Mouse (Mus musculus) granulocyte monocyte progenitor cell, adult 5-6 weeks (primary cell): ENCODE data around the gene Slc26a10. TPM values are rescaled to one million over a fixed set of nuclear protein-coding genes. Genes with fewer than 3 reads are reported as not detected.

Experiments used
- ATAC-seq: replicated peaks from 2 replicates; pipeline ENCODE4 v1.8.0; 2016; ENCODE audit warnings: mild to moderate bottlenecking, moderate TSS enrichment, inconsistent platforms; ENCODE audit not compliant: poor library complexity, severe bottlenecking
- total RNA-seq, 2 experiments: library from RNA; stranded (forward) in 1 of 2; stranded (reverse) in 1 of 2; fragments of 200-712, 200-1000 nt in 1 of 2; fragments of >200 nt in 1 of 2; fragmentation: Nextera tagmentation in 1 of 2; gene quantifications; 2 replicates each; pipeline ENCODE4 v1.2.3; 2014 to 2017

Slc26a10 gene
- 0.15 TPM in 1 of 2 replicates, not detected in the other for total RNA-seq (2014; fragmentation: Nextera tagmentation)
- 0.26 and 0.88 TPM in 2 replicates for total RNA-seq (2017)

DNA sequence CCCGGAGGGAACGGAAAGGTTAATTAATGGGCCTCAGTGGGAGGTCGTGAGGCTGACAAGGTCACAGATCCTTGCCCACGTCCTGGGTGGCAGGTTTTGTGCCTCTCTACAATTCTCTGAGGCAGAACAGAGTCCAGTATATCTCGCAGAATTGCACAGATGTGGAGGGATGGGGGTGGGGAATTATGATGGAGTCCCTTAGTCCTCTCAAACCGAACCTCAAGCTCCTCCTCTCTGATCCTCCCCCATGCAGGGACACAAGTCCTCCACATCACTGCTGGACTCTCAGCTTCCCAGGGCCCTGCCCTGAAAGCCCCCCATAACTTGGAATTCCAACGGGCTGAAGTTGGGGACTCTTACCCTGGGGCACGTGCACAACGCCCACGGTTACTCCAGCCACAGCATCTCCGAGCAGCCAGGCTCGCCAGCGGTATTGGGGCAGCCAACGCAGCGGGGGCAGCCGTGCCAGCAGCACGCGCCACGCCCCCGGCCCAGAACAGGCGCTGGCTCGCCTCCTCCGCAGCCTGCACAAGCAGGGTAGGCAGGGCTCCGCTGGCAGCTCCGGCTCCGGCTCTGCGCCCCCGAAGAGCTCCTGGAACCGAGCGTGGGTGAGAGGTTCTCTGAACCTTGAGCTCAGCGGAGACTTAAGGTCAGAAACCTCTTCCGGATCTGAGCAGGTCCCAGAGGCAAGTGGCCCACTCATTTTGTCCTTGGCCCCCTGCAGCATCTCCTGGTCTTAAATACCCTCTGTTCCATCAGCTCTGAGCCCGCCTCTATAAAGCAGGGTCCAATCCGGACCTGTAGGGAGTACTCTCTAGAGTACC, at the start of gene Slc26a10:
Gene Slc26a10, minus strand, starts transcription at position 775 of the 824 bp plus-strand sequence.
- 0 out of 2 replicates have a peak, but pooled peaks have one; percentile 3 for ATAC-seq

DNA sequence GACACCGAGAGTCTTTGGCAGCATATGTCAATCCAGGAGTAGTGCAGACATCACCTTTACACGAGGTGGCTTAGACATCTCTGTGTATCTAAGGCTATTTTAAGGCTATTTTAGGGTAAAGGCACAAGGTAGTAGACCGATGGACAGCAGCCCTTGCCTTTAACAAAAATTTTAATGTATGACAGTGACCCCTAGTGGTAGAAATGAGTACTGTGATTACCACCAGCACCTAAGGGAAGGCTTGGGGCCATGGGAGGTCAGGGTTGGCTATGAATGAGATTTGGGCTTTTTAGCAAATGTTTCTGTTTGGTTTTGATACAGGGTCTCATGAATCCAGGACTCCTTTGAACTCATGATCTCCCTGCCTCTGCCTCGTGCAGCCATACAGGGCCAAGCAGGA, 48.5 kb upstream of the Slc26a10 start:
- peak; percentile 26; the same call in 1 of the 2 replicates for ATAC-seq

DNA sequence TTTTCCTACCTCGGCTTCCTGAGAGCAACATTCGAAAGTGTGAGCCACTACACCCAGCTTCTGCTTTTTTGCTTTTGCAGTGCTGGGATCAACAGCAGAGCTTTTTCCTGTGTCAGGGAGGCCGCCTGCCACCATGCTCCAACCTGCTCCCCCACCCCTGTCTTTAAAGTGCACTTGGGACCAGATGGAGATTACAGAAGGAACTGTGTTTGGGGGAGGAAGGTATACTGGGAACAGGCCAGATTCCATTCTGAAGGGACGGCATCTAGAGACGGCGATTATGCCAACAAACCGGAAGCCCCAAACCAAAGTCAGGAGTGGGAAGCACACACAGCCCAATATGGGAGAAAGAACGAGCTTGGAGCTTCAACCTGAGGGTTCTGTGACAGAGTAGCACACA, 46.7 kb upstream of the Slc26a10 start:
- peak; percentile 39 for ATAC-seq

DNA sequence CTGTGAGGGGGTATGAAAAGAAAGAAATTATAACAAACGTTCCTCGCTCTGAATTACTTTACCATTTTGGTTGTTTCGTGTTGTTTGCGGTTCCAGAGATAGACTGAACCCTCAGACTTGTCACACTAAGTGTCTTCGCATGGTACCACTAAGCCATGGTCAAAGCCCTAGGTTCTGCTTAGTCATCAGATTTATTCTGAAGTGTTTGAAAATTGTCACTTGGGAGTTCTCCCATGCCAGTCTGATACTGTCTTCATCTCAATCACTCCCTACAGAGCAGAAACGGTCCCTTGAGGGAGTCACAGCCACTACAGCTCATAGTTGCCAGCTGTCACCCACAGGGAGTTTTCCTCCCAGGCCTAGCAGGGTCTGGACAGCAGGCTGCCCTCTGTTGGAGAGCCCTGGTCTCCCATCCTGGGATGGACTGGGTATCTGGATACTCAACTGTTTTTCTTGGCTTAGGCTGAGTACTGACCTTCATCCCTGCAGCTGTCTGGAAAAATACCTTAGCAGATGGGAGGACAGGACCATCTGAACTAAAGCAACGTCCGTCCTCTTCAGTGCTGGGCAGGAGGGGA, 46.0 kb upstream of the Slc26a10 start:
- no peak for ATAC-seq

DNA sequence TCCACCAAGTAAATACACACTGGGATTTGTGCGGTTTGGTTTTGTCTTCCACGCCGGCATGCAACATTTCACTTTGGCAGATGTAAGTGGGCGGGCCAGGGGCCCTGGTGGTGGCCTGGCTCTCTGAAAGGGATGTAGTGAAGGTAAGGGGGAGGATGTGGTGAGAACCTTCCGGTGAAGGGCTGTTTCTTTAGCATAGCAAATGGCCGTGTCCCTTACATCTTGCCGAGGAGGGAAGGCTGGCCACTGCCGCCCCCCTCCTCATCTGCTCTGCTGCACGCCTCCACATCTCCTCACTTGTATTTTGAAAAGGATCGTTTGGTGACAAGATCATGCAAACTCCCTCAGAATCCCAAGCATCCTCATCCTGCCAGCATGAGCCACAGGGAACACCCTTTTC, 45.3 kb upstream of the Slc26a10 start:
- peak; percentile 53 for ATAC-seq

DNA sequence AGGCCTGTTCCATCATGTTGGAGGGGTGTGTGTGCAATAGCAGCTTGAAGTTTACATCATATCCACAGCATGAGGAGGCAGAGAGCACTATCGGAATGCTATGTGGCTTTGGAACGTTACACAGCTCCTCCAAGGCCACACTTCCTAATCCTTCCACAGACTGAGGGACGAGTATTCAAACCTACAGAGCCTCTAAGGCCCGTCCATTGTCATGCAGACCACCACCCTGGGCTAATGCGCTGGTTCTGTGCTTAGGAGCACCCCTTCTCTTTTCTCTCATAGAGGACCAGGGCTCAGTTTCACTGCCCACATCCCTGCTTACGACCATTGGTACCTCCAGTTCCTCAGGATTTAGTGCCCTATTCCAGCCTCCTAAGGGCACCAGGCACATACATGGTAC, 44.8 kb upstream of the Slc26a10 start:
- no peak for ATAC-seq

DNA sequence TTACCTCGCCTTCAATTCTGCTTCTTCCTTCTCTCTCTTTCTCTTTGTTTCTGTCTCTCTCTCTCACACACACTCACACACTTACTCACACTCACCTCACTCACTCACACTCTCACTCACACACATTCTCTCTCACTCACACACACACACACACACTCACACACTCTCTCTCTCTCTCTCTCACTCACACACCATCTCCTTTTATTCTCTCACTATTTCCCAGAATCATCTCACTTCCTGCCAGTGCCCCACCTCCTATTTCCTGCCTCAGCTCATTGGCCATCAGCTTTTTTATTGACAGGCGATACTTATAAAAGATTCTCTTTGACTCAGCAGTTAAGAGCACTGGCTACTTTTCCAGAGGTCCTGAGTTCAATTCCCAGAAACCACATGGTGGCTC, 37.9 kb upstream of the Slc26a10 start:
- ATAC-seq: no peak

DNA sequence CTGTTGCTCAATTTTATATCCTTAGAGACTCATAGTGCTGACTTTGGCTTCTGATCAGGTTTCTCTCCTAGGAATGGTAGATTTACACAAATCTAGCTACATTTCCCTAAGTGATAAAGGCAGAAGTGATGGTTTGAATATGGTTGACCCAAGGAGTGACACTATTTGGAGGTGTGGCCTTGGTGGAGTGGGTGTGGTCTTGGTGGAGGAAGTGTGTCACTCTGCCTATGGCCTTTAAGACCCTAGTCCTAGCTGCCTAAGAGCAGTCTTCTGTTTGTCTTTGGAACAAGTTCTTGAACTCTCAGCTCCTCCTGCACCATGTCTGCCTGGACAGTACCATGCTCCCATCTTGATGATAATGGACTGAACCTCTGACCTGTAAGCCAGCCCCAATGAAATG, 36.7 kb upstream of the Slc26a10 start:
- ATAC-seq: peak; percentile 66

DNA sequence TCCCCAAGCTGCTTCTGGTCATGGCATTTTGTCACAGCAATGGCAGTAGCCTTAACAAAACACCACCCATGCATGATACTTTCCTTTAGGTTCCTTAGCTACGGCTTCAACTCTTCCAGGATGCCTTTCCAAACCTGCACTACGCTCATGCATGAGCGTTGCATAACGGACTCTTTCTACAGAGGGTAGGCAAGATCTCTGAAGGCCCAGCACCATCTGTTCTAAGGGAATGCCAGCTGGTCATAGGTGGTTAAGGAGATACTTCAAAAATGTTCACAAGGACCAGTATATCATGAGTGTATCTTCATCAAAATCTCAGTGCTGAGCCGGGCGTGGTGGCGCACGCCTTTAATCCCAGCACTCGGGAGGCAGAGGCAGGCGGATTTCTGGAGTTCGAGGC, 36.0 kb upstream of the Slc26a10 start:
- no peak for ATAC-seq

DNA sequence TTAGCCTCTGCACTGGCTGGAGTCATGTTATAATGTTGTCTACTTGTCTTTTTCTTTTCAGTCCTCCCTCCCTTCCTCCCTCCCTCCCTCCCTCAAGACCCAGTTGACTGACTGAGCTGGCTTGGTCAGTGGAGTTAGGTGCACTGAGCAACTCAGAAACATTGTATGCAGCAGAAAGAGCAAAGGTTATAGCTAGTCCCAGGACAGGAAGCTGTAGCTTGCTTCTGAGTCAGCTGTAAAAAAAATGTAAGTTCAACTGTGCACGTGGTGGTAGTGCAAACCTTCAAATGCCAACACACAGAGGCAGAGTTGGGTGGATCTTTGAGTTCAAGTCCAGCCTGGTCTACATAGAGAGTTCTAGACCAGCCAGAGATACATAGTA, 34.0 kb upstream of the Slc26a10 start:
- no peak for ATAC-seq

DNA sequence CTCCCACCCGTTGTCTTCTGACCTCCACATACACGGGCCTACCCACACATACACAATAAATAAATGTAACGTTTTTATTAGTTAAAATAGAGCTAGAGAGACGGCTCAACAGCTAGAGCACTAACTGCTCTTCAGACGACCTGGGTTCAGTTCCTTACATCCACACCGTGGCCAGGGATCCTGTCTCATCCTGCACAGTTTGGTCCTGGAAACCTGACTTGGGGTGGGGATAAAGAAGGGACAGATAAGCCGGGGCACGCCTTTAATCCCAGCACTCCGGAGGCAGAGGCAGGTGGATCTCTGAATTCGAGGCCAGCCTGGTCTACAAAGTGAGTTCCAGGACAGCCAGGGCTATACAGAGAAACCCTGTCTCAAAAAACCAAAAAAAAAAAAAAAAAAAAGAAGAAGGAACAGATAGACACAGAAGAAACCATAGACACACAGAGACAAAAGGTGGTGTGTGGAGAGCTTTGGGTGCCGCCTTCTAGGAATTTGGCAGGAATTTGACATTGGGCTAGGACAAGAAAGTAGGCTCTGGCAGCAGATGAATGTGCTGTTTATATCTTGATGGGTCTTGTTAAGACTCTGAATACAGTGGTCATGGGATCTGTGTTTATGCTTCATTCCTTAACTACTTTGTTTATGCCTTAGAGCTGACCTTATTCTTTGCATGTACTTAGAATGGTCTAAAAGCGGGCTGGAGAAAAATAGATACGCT, 33.4 kb upstream of the Slc26a10 start:
- no peak for ATAC-seq

DNA sequence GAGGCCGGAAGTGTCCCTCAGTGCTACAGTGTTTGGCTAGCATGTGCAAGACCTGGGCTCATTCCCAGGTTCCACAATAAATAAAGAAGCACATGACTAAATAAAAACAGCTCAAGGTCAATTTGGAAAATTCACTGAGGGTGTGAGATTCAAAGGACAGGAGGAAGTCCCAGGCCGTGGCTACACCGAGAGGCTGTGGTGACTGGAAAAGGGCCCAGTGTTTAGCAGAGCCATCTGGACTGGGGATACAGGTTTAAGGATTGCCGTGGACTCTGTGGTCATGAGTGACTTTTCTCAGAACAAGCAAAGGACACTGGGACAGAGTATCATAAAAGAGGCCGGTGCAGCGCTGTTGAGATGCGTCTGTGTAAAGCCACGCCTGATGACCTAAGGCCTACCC, 32.8 kb upstream of the Slc26a10 start:
- ATAC-seq: no peak

DNA sequence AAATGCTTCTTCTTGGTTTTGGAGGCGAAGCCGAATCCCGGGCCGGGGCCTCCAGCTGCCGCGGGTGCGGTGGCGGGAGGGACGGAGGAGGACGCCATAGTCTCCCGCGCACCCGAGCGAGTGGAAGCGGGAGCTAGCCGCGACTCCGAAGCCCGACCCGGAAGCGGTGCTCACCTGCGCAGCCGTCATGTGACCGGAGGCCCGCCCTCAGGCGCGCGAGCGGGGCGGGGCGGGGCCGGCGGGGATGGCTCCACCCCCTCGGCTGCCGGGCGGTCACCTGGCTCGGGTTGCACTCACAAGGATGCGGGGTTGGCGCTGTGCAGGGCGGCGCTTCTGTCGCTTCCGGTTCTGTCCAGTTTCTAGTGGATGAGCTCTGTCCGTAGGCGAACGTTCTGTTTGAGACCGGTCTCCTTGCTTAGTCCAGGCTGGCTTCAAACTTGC, 31.0 kb upstream of the Slc26a10 start, which contains the start of gene Pip4k2c:
Gene Pip4k2c, minus strand, starts transcription at position 172 of the 441 bp plus-strand sequence.
- peak; percentile 91 for ATAC-seq

DNA sequence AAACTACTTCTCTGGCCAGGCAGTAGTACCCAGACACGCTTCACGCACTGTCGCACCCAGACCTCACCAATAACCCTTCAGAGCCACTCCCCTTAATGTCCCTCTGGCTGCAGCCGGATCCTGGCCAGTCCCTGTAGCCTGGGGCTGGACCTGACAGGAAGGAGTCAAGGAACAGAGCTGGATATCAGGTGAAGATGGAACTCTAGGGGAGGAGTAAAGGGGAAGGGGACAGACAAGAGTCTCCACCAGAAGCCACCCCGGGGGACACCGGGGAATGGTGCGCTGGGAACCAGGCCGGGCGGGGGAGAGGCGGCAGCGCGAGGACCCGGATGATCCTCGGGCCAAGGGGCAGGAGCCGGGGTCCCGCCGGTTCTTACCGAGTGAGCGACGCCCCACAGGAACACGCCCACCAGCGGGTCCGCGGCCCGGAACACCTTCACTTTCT, 30.5 kb upstream of the Slc26a10 start:
- ATAC-seq: peak; percentile 51

DNA sequence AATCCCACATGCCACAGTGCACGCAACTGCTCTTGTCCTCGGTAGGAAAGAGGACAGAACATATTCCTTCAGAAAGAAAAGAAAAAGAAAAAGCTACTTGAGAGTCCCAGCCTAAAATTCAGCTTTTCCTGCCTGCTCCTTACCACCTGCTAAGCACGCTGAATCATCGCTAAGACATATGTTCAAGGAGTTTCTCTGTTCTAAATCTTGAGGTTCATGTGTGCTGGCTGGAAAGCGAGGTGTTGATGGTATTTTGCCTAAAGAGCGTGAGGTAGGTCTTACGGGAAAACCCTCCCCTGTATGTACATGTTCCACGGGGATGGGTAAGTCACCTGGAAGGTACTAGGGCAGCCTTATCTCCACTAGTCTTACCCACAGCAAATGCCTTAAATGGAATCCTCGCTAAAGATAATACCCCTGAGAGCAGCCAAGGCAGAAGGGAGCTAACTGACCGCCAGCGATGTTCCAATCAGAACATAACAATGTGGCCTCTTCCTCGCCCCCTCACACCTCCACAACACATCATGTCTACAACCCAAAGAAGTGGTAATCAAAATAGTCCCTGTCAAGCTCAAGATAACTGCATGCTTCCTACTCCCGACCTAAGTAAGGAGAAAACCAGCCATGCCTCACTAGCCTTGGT, 29.6 kb upstream of the Slc26a10 start:
- ATAC-seq: no peak

DNA sequence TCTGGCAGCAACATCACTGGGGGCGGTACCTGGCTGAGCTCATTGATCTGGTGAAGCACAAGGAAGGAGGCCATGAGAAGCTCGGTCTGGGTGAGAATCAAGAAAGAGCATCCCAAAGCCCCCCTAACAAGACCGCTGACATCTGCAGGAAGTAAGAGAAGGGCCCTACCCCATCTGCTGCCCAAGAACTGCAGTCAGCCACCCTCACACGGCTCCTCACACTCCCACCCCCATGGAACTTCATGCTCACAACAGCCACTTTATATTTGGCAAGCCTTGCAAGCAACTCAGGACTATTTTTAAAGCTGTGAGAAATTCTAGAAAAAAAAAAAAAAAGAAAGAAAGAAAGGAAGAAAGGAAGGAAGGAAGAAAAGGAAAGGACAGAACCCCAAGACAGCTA, 28.5 kb upstream of the Slc26a10 start:
- no peak for ATAC-seq

DNA sequence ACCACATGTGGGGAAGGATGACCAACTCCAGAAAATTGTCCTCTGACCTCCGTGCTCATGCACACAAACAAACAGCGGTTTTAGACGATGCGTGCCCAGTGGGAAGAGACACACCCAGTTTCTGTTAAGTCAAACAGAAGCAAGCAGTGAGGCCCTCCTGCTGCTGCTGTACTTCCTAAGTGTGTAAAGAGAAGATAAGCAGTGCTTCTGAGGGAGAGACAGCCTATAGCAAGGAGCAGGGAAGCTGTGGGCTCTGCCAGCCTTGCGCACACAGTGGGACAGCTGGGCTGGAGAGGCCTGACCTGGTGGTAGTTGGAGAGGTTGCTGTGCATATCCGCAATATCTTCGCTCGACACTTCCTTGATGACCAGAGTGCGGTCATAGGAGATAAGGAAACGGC, 24.9 kb upstream of the Slc26a10 start:
- ATAC-seq: no peak

DNA sequence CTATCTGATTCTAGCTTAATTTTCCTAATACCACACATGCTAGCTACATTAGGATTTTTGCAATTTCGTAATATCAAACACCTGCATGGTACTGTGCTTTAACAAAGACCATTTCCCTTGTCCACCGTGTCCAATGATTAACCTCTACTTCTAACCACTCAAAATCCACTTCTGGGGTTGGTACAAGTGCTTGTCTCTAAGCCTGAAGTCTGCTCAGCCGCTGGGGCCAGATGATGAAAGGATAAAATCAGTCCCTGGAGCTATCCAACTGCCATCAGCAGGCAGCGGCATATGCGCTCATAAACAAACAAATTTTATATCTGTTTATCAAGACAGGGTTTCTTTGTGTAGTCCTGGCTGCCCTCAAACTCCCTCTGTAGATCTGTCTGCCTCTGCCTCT, 24.1 kb upstream of the Slc26a10 start:
- no peak for ATAC-seq

DNA sequence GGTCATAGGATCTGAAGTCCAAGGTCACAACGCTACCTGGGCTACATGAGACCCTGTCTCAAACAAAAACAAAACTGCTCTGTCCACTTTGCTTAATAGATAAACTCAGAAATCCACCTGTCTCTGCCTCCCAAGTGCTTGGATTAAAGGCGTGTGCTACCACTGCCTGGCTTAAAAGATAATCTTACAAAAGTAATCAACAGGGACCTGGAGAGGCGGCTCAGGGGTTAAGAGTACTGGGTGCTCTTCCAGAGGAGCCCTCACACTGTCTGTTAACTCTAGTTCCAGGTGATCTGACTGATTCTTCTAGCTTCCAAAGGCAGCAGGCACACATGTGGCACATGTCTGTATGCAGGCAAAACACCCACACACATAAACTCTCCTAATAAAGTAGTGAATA, 22.7 kb upstream of the Slc26a10 start:
- ATAC-seq: no peak

DNA sequence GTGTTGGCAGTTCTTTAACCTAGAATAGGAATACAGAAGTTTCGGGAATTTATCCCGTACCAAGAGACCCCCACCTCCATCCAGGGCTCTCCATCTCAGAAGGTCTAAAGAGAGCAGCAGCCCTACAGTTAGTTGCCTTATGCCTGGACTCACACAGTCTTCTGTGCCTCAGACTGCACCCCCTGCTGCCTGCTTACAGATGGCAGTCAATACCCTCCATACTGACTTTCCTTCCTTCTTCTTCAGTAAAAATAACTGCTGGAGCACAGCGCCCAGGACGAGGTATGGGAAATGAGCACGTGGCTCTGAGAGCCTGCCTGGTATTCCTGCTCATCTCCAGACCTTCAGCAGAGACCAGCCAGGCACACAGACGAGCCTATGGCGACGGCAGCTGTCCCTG, 19.8 kb upstream of the Slc26a10 start:
- no peak for ATAC-seq

DNA sequence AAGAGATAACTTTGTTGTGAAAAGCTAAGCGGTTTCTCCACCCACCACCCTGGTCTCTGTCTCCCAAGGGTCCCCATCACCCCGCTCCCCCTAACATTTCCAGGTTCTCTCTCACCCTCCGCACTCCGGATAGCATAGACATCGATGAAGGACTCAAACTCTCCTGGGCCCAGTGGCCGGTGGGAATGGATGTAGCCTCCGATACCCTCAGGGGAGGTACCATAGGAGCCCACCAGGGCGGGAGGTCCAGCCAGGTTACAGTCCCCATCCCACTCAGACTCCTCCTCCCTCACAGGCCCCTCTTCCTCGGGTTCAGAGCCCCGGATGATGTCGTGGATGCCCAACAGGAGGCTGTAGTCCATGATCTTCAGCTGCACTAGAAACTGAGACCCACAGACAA, 19.0 kb upstream of the Slc26a10 start:
- ATAC-seq: no peak
